Mouse (Mus musculus): ENCODE measurements around the gene Lrrc59.

GRCm38 (mm10) chr11:94587511-94587910 lies 42.1 kb upstream of the Lrrc59 start:
- no peak for TF ChIP-seq CTCF (IDR thresholded peaks at IDR 0.05; ENCODE audit: borderline replicate concordance, insufficient read depth, low read length)
- TF ChIP-seq POLR2A (IDR thresholded peaks at IDR 0.05; ENCODE audit: low read depth, low read length) = no peak
